Mouse (Mus musculus): Measurements from ENCODE around the gene Zc3h15. TPM values are rescaled to one million over a fixed set of nuclear protein-coding genes. Genes with fewer than 3 reads are reported as not detected.
"Not testable (repeated sequence)": the region's sequence is repeated elsewhere in the genome, so short reads cannot be mapped to it uniquely, and the experiment has no call there.

Gene Zc3h15
- polyA plus RNA-seq, 1 experiment from 2014 or later, result 59.1 TPM

- H3K4me3 ChIP-seq (ENCODE audit: low read depth, low read length), result no peak overlapping the region
- no peaks in the 10 kb centered on the region for H3K9me3 ChIP-seq (ENCODE audit: low read length)
- TF ChIP-seq EP300 (IDR thresholded peaks at IDR 0.05; ENCODE audit: low read depth) (no peak), CTCF (IDR thresholded peaks at IDR 0.05; ENCODE audit: low read depth) (no peak)
- peaks cover 14% of the 10 kb centered on the region for H3K4me1 ChIP-seq (ENCODE audit: insufficient read depth)
- no peak overlapping the region for H3K4me2 ChIP-seq (ENCODE audit: low read depth, low read length)
- H3K9ac ChIP-seq (replicated peaks), result no peak overlapping the region
- peaks cover 20% of the 10 kb centered on the region for H3K36me3 ChIP-seq (replicated peaks; ENCODE audit: insufficient read depth, low read length)
- DNase-seq (no peak), ATAC-seq (no peak)
- H3K27ac ChIP-seq (ENCODE audit: low read depth), result no peak overlapping the region
- H3K27me3 ChIP-seq (ENCODE audit: insufficient read depth, low read length), result no peaks in the 10 kb centered on the region
Observed at GRCm38 (mm10) chr2:83652606-83653005, 8.4 kb downstream of the Zc3h15 start.

- Histone ChIP-seq H3K36me3 (replicated peaks; ENCODE audit: insufficient read depth, low read length) (peaks cover 51% of the 10 kb centered on the region), H3K27ac (ENCODE audit: low read depth) (no peak overlapping the region), H3K4me1 (ENCODE audit: insufficient read depth) (no peaks in the 10 kb centered on the region), H3K4me3 (ENCODE audit: low read depth, low read length) (no peak overlapping the region), H3K4me2 (ENCODE audit: low read depth, low read length) (no peak overlapping the region), H3K9me3 (ENCODE audit: low read length) (no peaks in the 10 kb centered on the region), H3K9ac (replicated peaks) (no peak overlapping the region), H3K27me3 (ENCODE audit: insufficient read depth, low read length) (no peaks in the 10 kb centered on the region)
- ATAC-seq, result no peak
- DNase-seq, result no peak
- 73% methylated on average over 3 of the region's 3 CpGs for WGBS (ENCODE audit: insufficient replicate concordance)
- TF ChIP-seq CTCF (IDR thresholded peaks at IDR 0.05; ENCODE audit: low read depth), result no peak
- no peak for TF ChIP-seq EP300 (IDR thresholded peaks at IDR 0.05; ENCODE audit: low read depth)
Observed at GRCm38 (mm10) chr2:83659279-83659678, 15.0 kb downstream of the Zc3h15 start.

GRCm38 (mm10) chr2:83660114-83660513 is 15.9 kb downstream of the Zc3h15 start:
- DNase-seq (no peak), ATAC-seq (no peak)
- no peaks in the 10 kb centered on the region for H3K9me3 ChIP-seq (ENCODE audit: low read length)
- H3K27me3 ChIP-seq (ENCODE audit: insufficient read depth, low read length), result no peaks in the 10 kb centered on the region
- H3K4me2 ChIP-seq (ENCODE audit: low read depth, low read length), result no peak overlapping the region
- no peak overlapping the region for H3K27ac ChIP-seq (ENCODE audit: low read depth)
- H3K9ac ChIP-seq (replicated peaks), result no peak overlapping the region
- no peaks in the 10 kb centered on the region for H3K4me1 ChIP-seq (ENCODE audit: insufficient read depth)
- H3K36me3 ChIP-seq (replicated peaks; ENCODE audit: insufficient read depth, low read length), result peaks cover 49% of the 10 kb centered on the region
- TF ChIP-seq EP300 (IDR thresholded peaks at IDR 0.05; ENCODE audit: low read depth), result no peak
- TF ChIP-seq CTCF (IDR thresholded peaks at IDR 0.05; ENCODE audit: low read depth), result no peak
- no peak overlapping the region for H3K4me3 ChIP-seq (ENCODE audit: low read depth, low read length)
- WGBS (ENCODE audit: insufficient replicate concordance), result 100% methylated on average over 1 of the region's 1 CpGs

GRCm38 (mm10) chr2:83661351-83661750 is 17.1 kb downstream of the Zc3h15 start:
- Histone ChIP-seq H3K4me2 (ENCODE audit: low read depth, low read length) (no peak overlapping the region), H3K36me3 (replicated peaks; ENCODE audit: insufficient read depth, low read length) (peaks cover 42% of the 10 kb centered on the region), H3K4me3 (ENCODE audit: low read depth, low read length) (no peak overlapping the region), H3K27ac (ENCODE audit: low read depth) (no peak overlapping the region), H3K9ac (replicated peaks) (no peak overlapping the region), H3K9me3 (ENCODE audit: low read length) (no peaks in the 10 kb centered on the region), H3K4me1 (ENCODE audit: insufficient read depth) (no peaks in the 10 kb centered on the region), H3K27me3 (ENCODE audit: insufficient read depth, low read length) (no peaks in the 10 kb centered on the region)
- 87% methylated on average over 6 of the region's 6 CpGs for WGBS (ENCODE audit: insufficient replicate concordance)
- DNase-seq (no peak), ATAC-seq (no peak)
- TF ChIP-seq CTCF (IDR thresholded peaks at IDR 0.05; ENCODE audit: low read depth) (no peak), EP300 (IDR thresholded peaks at IDR 0.05; ENCODE audit: low read depth) (no peak)

- H3K27ac ChIP-seq (ENCODE audit: low read depth); H3K9me3 ChIP-seq (ENCODE audit: low read length); H3K4me2 ChIP-seq (ENCODE audit: low read depth, low read length); H3K4me1 ChIP-seq (ENCODE audit: insufficient read depth); DNase-seq; H3K27me3 ChIP-seq (ENCODE audit: insufficient read depth, low read length); H3K9ac ChIP-seq (replicated peaks); H3K4me3 ChIP-seq (ENCODE audit: low read depth, low read length); ATAC-seq: not testable (repeated sequence)
- 92% methylated on average over 2 of the region's 2 CpGs for WGBS (ENCODE audit: insufficient replicate concordance)
- peaks cover 27% of the 10 kb centered on the region for H3K36me3 ChIP-seq (replicated peaks; ENCODE audit: insufficient read depth, low read length)
- 0 out of 2 replicates have a peak, but pooled peaks have one; percentile 2 for TF ChIP-seq CTCF (IDR thresholded peaks at IDR 0.05; ENCODE audit: low read depth)
Observed at GRCm38 (mm10) chr2:83665051-83665450, 20.8 kb downstream of the Zc3h15 start.

GRCm38 (mm10) chr2:83667430-83667829 is 23.2 kb downstream of the Zc3h15 start:
- Histone ChIP-seq H3K36me3 (replicated peaks; ENCODE audit: insufficient read depth, low read length) (peaks cover 13% of the 10 kb centered on the region), H3K27me3 (ENCODE audit: insufficient read depth, low read length) (no peaks in the 10 kb centered on the region), H3K4me1 (ENCODE audit: insufficient read depth) (no peaks in the 10 kb centered on the region), H3K4me3 (ENCODE audit: low read depth, low read length) (no peak overlapping the region), H3K27ac (ENCODE audit: low read depth) (no peak overlapping the region), H3K9me3 (ENCODE audit: low read length) (no peaks in the 10 kb centered on the region), H3K9ac (replicated peaks) (no peak overlapping the region), H3K4me2 (ENCODE audit: low read depth, low read length) (no peak overlapping the region)
- TF ChIP-seq EP300 (IDR thresholded peaks at IDR 0.05; ENCODE audit: low read depth), result no peak
- no peak for TF ChIP-seq CTCF (IDR thresholded peaks at IDR 0.05; ENCODE audit: low read depth)
- WGBS (ENCODE audit: insufficient replicate concordance), result 85% methylated on average over 2 of the region's 2 CpGs
- DNase-seq (no peak), ATAC-seq (no peak)

- no peak for TF ChIP-seq CTCF (IDR thresholded peaks at IDR 0.05; ENCODE audit: low read depth)
- TF ChIP-seq EP300 (IDR thresholded peaks at IDR 0.05; ENCODE audit: low read depth), result no peak
- Histone ChIP-seq H3K9me3 (ENCODE audit: low read length) (no peaks in the 10 kb centered on the region), H3K27me3 (ENCODE audit: insufficient read depth, low read length) (no peaks in the 10 kb centered on the region), H3K9ac (replicated peaks) (no peak overlapping the region), H3K36me3 (replicated peaks; ENCODE audit: insufficient read depth, low read length) (peaks cover 10% of the 10 kb centered on the region; the same call in 1 of the 2 replicates), H3K4me3 (ENCODE audit: low read depth, low read length) (no peak overlapping the region), H3K4me2 (ENCODE audit: low read depth, low read length) (no peak overlapping the region), H3K4me1 (ENCODE audit: insufficient read depth) (no peaks in the 10 kb centered on the region), H3K27ac (ENCODE audit: low read depth) (no peak overlapping the region)
- no peak for ATAC-seq
- WGBS (ENCODE audit: insufficient replicate concordance), result 71% methylated on average over 1 of the region's 1 CpGs
- DNase-seq, result no peak
Observed at GRCm38 (mm10) chr2:83668052-83668451, 23.8 kb downstream of the Zc3h15 start.

All from liver, postnatal 0 days (tissue).